Mouse (Mus musculus): ENCODE measurements around the gene Nav2. TPM values are rescaled to one million over a fixed set of nuclear protein-coding genes. Genes with fewer than 3 reads are reported as not detected.

The Nav2 gene
- polyA plus RNA-seq, 1 experiment, result 21.9 TPM

- no peaks in the 10 kb centered on the region for H3K79me2 ChIP-seq (ENCODE audit: control insufficient read depth, insufficient read depth)
- no peak for TF ChIP-seq E2F4 (IDR thresholded peaks at IDR 0.05; ENCODE audit: insufficient read depth)
- no peak for TF ChIP-seq MYOG (IDR thresholded peaks at IDR 0.05; ENCODE audit: control insufficient read depth in 1 of 3, insufficient read depth in 1 of 3, insufficient read length in 2 of 3, low read depth in 2 of 3)
- TF ChIP-seq USF1 (IDR thresholded peaks at IDR 0.05; ENCODE audit: low read depth), result no peak
- TF ChIP-seq SRF (IDR thresholded peaks at IDR 0.05; ENCODE audit: control insufficient read depth, insufficient read length, low read depth), result no peak
- TF ChIP-seq POLR2AphosphoS2 (IDR thresholded peaks at IDR 0.05; ENCODE audit: insufficient read length, low read depth), result no peak
Measured at GRCm38 (mm10) chr7:49478886-49479285, 570.4 kb downstream of the Nav2 start.

GRCm38 (mm10) chr7:49480962-49481361, 572.4 kb downstream of the Nav2 start:
- Histone ChIP-seq H3K36me3 (ENCODE audit: control insufficient read depth, insufficient read depth) (no peaks in the 10 kb centered on the region), H3K4me3 (no peak overlapping the region), H3K27me3 (ENCODE audit: control insufficient read depth, insufficient read depth, insufficient read length) (no peaks in the 10 kb centered on the region), H3K4me2 (ENCODE audit: low read depth) (no peak overlapping the region), H3ac (ENCODE audit: control insufficient read depth, insufficient read length) (no peak overlapping the region), H3K79me2 (ENCODE audit: control insufficient read depth, insufficient read depth) (no peaks in the 10 kb centered on the region)
- TF ChIP-seq REST (IDR thresholded peaks at IDR 0.05; ENCODE audit: insufficient read depth, insufficient read length), result no peak
- TF ChIP-seq TCF12 (IDR thresholded peaks at IDR 0.05; ENCODE audit: insufficient read depth, poor library complexity, severe bottlenecking), result no peak
- TF ChIP-seq MYOG (IDR thresholded peaks at IDR 0.05; ENCODE audit: control insufficient read depth in 1 of 3, insufficient read depth in 1 of 3, insufficient read length in 2 of 3, low read depth in 2 of 3), result no peak
- no peak for TF ChIP-seq CEBPB (IDR thresholded peaks at IDR 0.05; ENCODE audit: insufficient read depth, poor library complexity, severe bottlenecking)
- TF ChIP-seq POLR2A (IDR thresholded peaks at IDR 0.05; ENCODE audit: insufficient read length, low read depth), result no peak
- TF ChIP-seq MYOD1 (IDR thresholded peaks at IDR 0.05; ENCODE audit: control insufficient read depth in 1 of 3, insufficient read length in 2 of 3, low read depth in 2 of 3), result no peak
- no peak for TF ChIP-seq SRF (IDR thresholded peaks at IDR 0.05; ENCODE audit: control insufficient read depth, insufficient read length, low read depth)
- no peak for TF ChIP-seq POLR2AphosphoS2 (IDR thresholded peaks at IDR 0.05; ENCODE audit: insufficient read length, low read depth)
- TF ChIP-seq MAX (IDR thresholded peaks at IDR 0.05; ENCODE audit: low read depth), result no peak
- no peak for TF ChIP-seq USF1 (IDR thresholded peaks at IDR 0.05; ENCODE audit: low read depth)
- no peak for TF ChIP-seq E2F4 (IDR thresholded peaks at IDR 0.05; ENCODE audit: insufficient read depth)

More at GRCm38 (mm10) chr7:49478886-49479285, 570.4 kb downstream of the Nav2 start:
- H3ac ChIP-seq (ENCODE audit: control insufficient read depth, insufficient read length), result no peak overlapping the region
- H3K4me2 ChIP-seq (ENCODE audit: low read depth), result no peak overlapping the region
- no peak overlapping the region for H3K4me3 ChIP-seq
- H3K27me3 ChIP-seq (ENCODE audit: control insufficient read depth, insufficient read depth, insufficient read length), result no peaks in the 10 kb centered on the region
- no peaks in the 10 kb centered on the region for H3K36me3 ChIP-seq (ENCODE audit: control insufficient read depth, insufficient read depth)

GRCm38 (mm10) chr7:49484036-49484744, 575.7 kb downstream of the Nav2 start:
- TF ChIP-seq USF1 (IDR thresholded peaks at IDR 0.05; ENCODE audit: low read depth), result no peak
- no peak for TF ChIP-seq TCF3 (IDR thresholded peaks at IDR 0.05; ENCODE audit: insufficient read length, low read depth)
- TF ChIP-seq MYOG (IDR thresholded peaks at IDR 0.05; ENCODE audit: control insufficient read depth in 1 of 3, insufficient read depth in 1 of 3, insufficient read length in 2 of 3, low read depth in 2 of 3), result no peak
- TF ChIP-seq SRF (IDR thresholded peaks at IDR 0.05; ENCODE audit: control insufficient read depth, insufficient read length, low read depth), result no peak
- TF ChIP-seq E2F4 (IDR thresholded peaks at IDR 0.05; ENCODE audit: insufficient read depth), result no peak
- no peak for TF ChIP-seq REST (IDR thresholded peaks at IDR 0.05; ENCODE audit: insufficient read depth, insufficient read length)
- no peak for TF ChIP-seq TCF12 (IDR thresholded peaks at IDR 0.05; ENCODE audit: insufficient read depth, poor library complexity, severe bottlenecking)
- TF ChIP-seq POLR2A (IDR thresholded peaks at IDR 0.05; ENCODE audit: insufficient read length, low read depth), result no peak
- TF ChIP-seq POLR2AphosphoS2 (IDR thresholded peaks at IDR 0.05; ENCODE audit: insufficient read length, low read depth), result no peak
- TF ChIP-seq MYOD1 (IDR thresholded peaks at IDR 0.05; ENCODE audit: control insufficient read depth in 1 of 3, insufficient read length in 2 of 3, low read depth in 2 of 3), result no peak
- TF ChIP-seq CEBPB (IDR thresholded peaks at IDR 0.05; ENCODE audit: insufficient read depth, poor library complexity, severe bottlenecking), result no peak
- no peak for TF ChIP-seq MAX (IDR thresholded peaks at IDR 0.05; ENCODE audit: low read depth)
- no peaks in the 10 kb centered on the region for H3K27me3 ChIP-seq (ENCODE audit: control insufficient read depth, insufficient read depth, insufficient read length)
- no peaks in the 10 kb centered on the region for H3K36me3 ChIP-seq (ENCODE audit: control insufficient read depth, insufficient read depth)
- no peaks in the 10 kb centered on the region for H3K79me2 ChIP-seq (ENCODE audit: control insufficient read depth, insufficient read depth)
- H3K4me3 ChIP-seq, result no peak overlapping the region
- no peak overlapping the region for H3K4me2 ChIP-seq (ENCODE audit: low read depth)
- no peak overlapping the region for H3ac ChIP-seq (ENCODE audit: control insufficient read depth, insufficient read length)

DNA sequence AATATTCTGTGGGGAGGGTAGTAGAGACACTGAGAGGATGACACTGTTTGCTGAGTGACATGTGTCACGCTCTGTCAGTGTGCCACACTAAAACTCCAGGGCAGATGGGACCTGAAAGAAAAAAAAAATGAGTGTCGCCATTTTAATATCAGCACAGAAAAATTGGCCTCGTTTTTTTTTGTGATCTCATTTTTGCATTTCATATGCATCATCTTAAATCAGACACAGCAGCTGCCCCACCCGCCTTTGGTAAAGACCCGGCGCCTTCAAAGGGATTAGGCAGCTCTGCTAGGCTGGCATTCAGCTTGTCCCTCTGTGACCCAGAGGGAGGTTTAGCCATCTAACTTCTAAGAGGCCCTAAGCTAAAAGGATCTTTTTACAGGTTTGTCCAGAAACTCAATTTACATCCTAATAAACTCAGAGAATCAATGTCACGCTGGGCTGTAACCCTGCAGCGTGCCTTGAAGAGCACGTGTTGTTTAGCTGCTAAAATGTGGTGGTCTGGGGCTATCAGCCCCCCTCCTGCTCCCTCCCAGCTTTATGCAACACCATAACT, 576.9 kb downstream of the Nav2 start:
- no peak overlapping the region for H3K4me3 ChIP-seq
- TF ChIP-seq MAX (IDR thresholded peaks at IDR 0.05; ENCODE audit: low read depth) (no peak), CEBPB (IDR thresholded peaks at IDR 0.05; ENCODE audit: insufficient read depth, poor library complexity, severe bottlenecking) (no peak), SRF (IDR thresholded peaks at IDR 0.05; ENCODE audit: control insufficient read depth, insufficient read length, low read depth) (no peak), POLR2A (IDR thresholded peaks at IDR 0.05; ENCODE audit: insufficient read length, low read depth) (no peak), POLR2AphosphoS2 (IDR thresholded peaks at IDR 0.05; ENCODE audit: insufficient read length, low read depth) (no peak), REST (IDR thresholded peaks at IDR 0.05; ENCODE audit: insufficient read depth, insufficient read length) (no peak), MYOG (IDR thresholded peaks at IDR 0.05; ENCODE audit: control insufficient read depth in 1 of 3, insufficient read depth in 1 of 3, insufficient read length in 2 of 3, low read depth in 2 of 3) (no peak), E2F4 (IDR thresholded peaks at IDR 0.05; ENCODE audit: insufficient read depth) (no peak), TCF12 (IDR thresholded peaks at IDR 0.05; ENCODE audit: insufficient read depth, poor library complexity, severe bottlenecking) (no peak), TCF3 (IDR thresholded peaks at IDR 0.05; ENCODE audit: insufficient read length, low read depth) (no peak), MYOD1 (IDR thresholded peaks at IDR 0.05; ENCODE audit: control insufficient read depth in 1 of 3, insufficient read length in 2 of 3, low read depth in 2 of 3) (no peak), USF1 (IDR thresholded peaks at IDR 0.05; ENCODE audit: low read depth) (no peak)
- no peaks in the 10 kb centered on the region for H3K79me2 ChIP-seq (ENCODE audit: control insufficient read depth, insufficient read depth)
- H3ac ChIP-seq (ENCODE audit: control insufficient read depth, insufficient read length), result no peak overlapping the region
- H3K27me3 ChIP-seq (ENCODE audit: control insufficient read depth, insufficient read depth, insufficient read length), result no peaks in the 10 kb centered on the region
- H3K4me2 ChIP-seq (ENCODE audit: low read depth), result no peak overlapping the region
- H3K36me3 ChIP-seq (ENCODE audit: control insufficient read depth, insufficient read depth), result no peaks in the 10 kb centered on the region
